Mouse (Mus musculus): ENCODE measurements around the gene Por. TPM values are rescaled to one million over a fixed set of nuclear protein-coding genes. Genes with fewer than 3 reads are reported as not detected.

Por gene
- total RNA-seq, 2 experiments from 2014 or later = 81.9 to 87.8 TPM

DNA sequence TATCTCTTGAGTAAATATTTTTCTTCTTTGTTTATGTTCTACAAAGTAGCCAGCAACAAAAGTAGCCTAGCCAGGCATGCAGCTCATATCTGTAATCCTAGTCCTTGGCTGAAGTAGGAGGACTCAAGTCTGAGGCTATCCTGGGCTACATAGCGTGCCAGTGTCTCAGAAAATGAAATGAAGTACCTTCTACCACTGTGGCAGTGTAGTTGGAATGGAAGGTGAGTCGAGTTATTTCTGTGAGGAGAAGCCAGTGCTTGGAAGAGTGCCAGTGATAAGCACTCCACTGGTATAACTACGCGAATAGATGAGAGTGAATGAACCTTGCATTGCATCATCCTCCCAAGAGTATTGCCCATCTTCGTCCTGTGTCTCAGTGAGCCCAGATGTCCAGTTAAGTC is 27.9 kb downstream of the Por start:
- no peak for DNase-seq (ENCODE audit: low spot score in 2 of 2)

GRCm38 (mm10) chr5:135701601-135702000 is 31.8 kb downstream of the Por start:
- DNase-seq (ENCODE audit: low spot score in 2 of 2) = no peak

DNA sequence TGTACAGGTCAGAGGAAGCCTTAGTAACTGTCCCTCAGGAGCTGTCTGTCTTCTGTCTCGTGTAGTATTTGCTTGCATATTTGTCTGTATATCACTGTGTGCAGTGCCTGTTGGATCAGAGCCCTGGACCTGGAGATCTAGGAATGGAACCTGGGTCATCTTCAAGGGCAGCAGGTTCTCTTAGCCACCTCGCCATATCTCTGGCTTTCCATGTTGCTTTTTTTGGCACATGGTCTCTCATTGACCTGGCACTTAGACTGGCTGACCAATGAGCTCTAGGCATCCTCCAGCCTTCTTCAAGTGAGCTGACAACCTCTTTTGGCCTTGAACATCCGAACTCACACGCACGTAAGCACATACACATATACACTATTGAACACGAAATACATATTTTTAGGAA is 32.4 kb downstream of the Por start:
- no peak for DNase-seq (ENCODE audit: low spot score in 2 of 2)

DNA sequence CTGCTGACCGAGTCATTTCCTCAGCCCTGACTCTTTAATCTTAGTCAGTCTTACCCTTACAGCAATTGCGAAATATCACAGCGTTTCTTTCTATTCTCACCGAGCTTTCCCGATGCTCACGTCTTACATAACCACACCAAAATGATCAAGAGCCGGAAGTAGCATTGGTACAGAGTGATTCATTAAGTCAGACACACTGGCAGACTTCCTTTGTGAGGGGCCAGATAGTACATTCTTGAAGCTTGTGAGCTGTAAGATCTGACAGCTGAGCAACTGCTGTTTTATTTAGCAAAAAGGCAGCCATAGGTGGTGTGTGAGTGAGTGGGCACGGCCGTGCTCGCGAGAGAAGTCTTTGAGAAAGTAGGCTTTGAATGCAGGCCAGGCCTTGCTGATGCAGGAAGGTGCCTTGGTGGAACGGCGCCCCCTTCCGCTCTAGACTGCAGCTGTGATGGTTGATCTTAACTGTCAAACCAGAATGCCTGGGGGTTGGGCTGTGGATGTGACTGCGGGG is 32.9 kb downstream of the Por start:
- DNase-seq (ENCODE audit: low spot score in 2 of 2) = peak; percentile 39 to 56

- DNase-seq (ENCODE audit: low spot score in 2 of 2) = no peak
Observed at GRCm38 (mm10) chr5:135703431-135703830, 33.6 kb downstream of the Por start.

- DNase-seq (ENCODE audit: low spot score in 2 of 2) = no peak
Observed at GRCm38 (mm10) chr5:135705383-135705782, 35.5 kb downstream of the Por start.

DNA sequence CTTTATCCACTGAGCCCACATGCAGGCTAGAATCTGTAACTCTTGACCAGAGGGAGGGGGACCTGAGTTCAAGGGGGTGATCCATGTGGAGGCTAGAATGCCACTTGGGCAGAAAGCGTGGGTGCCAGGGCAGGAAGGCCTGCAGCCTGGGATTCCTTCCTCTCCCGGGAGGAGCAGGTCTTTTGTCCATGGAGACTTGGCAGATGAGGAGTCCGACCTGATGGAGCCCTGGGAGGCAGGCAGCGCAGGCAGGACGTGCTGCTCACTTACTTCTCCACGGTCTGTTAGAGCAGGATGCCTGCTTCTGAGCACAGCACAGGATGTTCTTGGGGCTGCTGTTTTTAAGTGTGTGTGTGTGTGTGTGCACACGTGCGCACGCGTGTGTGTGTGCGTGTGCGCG is 37.2 kb downstream of the Por start:
- no peak for DNase-seq (ENCODE audit: low spot score in 2 of 2)

- DNase-seq (ENCODE audit: low spot score in 2 of 2) = no peak
Observed at GRCm38 (mm10) chr5:135707855-135708254, 38.0 kb downstream of the Por start.

GRCm38 (mm10) chr5:135709716-135710115 is 39.9 kb downstream of the Por start:
- no peak for DNase-seq (ENCODE audit: low spot score in 2 of 2)

DNA sequence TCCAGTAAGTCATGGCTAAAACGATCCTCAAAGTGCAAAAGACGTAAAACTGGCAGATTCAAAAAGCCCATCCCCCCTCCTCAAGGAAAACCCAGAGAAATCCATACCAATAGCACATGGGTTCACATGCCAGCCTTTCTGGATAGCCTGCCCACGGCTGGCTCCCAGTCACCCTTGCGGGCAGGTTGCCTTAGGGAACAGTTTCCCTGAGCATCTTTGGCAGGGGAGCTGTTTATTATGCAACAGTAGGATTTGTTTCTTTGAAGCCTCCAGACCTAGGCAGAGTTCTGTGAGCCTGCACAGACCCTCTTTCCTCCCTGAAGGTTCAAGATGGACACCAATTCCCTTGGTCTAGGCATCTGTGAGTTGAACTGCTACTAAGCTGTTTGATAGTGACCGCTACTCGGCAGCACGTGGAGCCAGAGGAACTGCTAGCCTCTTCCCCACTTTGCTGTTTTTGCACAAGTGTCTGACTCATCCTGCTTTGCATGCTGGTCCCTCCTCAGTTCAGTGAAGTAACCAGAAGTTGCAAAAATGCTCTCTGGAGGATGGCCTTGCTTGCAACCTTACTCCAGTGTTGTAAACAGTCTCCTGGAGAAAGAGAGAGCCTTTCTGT is 40.9 kb downstream of the Por start:
- DNase-seq (ENCODE audit: low spot score in 2 of 2) = no peak

- no peak for DNase-seq (ENCODE audit: low spot score in 2 of 2)
Observed at GRCm38 (mm10) chr5:135711582-135712355, 41.9 kb downstream of the Por start.

GRCm38 (mm10) chr5:135712803-135713202 is 43.0 kb downstream of the Por start:
- peak in 1 of 2 experiments; percentile 78 for DNase-seq (ENCODE audit: low spot score in 2 of 2)

- DNase-seq (ENCODE audit: low spot score in 2 of 2) = peak; percentile 42 to 53
Observed at GRCm38 (mm10) chr5:135713441-135714218, 43.8 kb downstream of the Por start.

- DNase-seq (ENCODE audit: low spot score in 2 of 2) = no peak
Observed at GRCm38 (mm10) chr5:135715624-135716023, 45.8 kb downstream of the Por start.

- no peak for DNase-seq (ENCODE audit: low spot score in 2 of 2)
Observed at GRCm38 (mm10) chr5:135719586-135720120, 49.8 kb downstream of the Por start.

GRCm38 (mm10) chr5:135720121-135720520 is 50.3 kb downstream of the Por start:
- DNase-seq (ENCODE audit: low spot score in 2 of 2) = no peak

DNA sequence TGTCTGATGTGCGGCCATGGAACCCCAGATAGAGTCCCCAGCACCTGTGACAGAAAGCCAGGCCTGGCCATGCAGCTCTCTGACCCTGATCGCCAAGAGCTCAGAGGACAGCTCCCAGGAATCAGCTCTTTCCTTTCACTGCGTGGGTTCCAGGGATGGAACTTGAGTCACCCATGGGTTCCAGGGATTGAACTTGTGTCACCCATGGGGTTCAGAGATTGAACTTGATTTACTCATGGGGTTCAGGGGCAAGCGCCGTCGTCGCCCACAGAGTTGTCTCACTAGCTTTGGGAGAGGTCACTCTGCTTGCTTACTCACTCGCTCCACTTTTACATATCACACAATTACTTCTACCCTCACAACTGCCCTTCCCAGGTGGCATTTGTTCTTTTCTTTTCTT is 51.2 kb downstream of the Por start:
- no peak for DNase-seq (ENCODE audit: low spot score in 2 of 2)

- peak; percentile 54 to 55 for DNase-seq (ENCODE audit: low spot score in 2 of 2)
Observed at GRCm38 (mm10) chr5:135722121-135722520, 52.3 kb downstream of the Por start.

- DNase-seq (ENCODE audit: low spot score in 2 of 2) = no peak
Observed at GRCm38 (mm10) chr5:135723165-135723751, 53.4 kb downstream of the Por start.

GRCm38 (mm10) chr5:135724536-135725322 is 54.9 kb downstream of the Por start:
- DNase-seq (ENCODE audit: low spot score in 2 of 2) = no peak
